Mouse (Mus musculus) lung, embryonic 14.5 days (tissue): ENCODE measurements around the gene Sipa1l3. TPM values are rescaled to one million over a fixed set of nuclear protein-coding genes. Genes with fewer than 3 reads are reported as not detected.

Experiments used
- ATAC-seq: fragments of 200-750 bp; cut with Nextera tagmentation; 2 replicates; pipeline ENCODE4 v1.8.0; 2017; ENCODE audit warnings: mild to moderate bottlenecking, moderate TSS enrichment, moderate library complexity; ENCODE audit not compliant: insufficient read depth
- DNase-seq: peaks from one replicate; pipeline ENCODE4 v3.0.0-alpha.2; 2015
- H3K27ac ChIP-seq: fragments of 300-500 bp; sonication (generic); 2 replicates; pipeline ENCODE4 v1.5.1; 2014; ENCODE audit warnings: low read depth, mild to moderate bottlenecking, moderate library complexity
- H3K27me3 ChIP-seq: fragments of 300-500 bp; sonication (generic); 2 replicates; pipeline ENCODE4 v1.6.1; 2014; ENCODE audit warnings: low read length, control low read depth; ENCODE audit not compliant: insufficient read depth
- H3K36me3 ChIP-seq: fragments of 300-500 bp; sonication (generic); 2 replicates; pipeline ENCODE4 v1.6.1; 2014; ENCODE audit warnings: control low read depth; ENCODE audit not compliant: insufficient read depth
- H3K4me1 ChIP-seq: fragments of 300-500 bp; sonication (generic); 2 replicates; pipeline ENCODE4 v1.6.1; 2014; ENCODE audit warnings: antibody characterized with exemption, control low read depth; ENCODE audit not compliant: insufficient read depth
- H3K4me2 ChIP-seq: fragments of 300-500 bp; sonication (generic); 2 replicates; pipeline ENCODE4 v1.6.1; 2014; ENCODE audit warnings: mild to moderate bottlenecking
- H3K4me3 ChIP-seq: fragments of 300-500 bp; sonication (generic); 2 replicates; pipeline ENCODE4 v1.5.1; 2014; ENCODE audit warnings: low read depth, low read length
- H3K9ac ChIP-seq: fragments of 300-500 bp; sonication (generic); 2 replicates; pipeline ENCODE4 v1.6.1; 2014
- H3K9me3 ChIP-seq: fragments of 300-500 bp; sonication (generic); 2 replicates; pipeline ENCODE4 v1.6.1; 2016; ENCODE audit warnings: low read depth, low read length, control low read depth
- CTCF ChIP-seq: IDR thresholded peaks from 2 replicates; pipeline ENCODE4 v1.5.1; 2016; ENCODE audit warnings: antibody characterized with exemption, low read depth
- WGBS: fragments of 180-500 bp; shearing (Covaris S2); extraction: QIAGEN DNeasy Blood & Tissue Kit; methylation state at CpG from one replicate; pipeline ENCODE4 v1.1.7; 2014; 5-methylcytosine and 5-hydroxymethylcytosine counted together
- polyA plus RNA-seq: library from polyadenylated mRNA; unstranded; fragments of >200 nt; fragmentation: Nextera tagmentation; extraction: Ambion mirVana; gene quantifications from 2 replicates; pipeline ENCODE4 v1.2.1, GENCODE M21; 2014

Gene Sipa1l3
- polyA plus RNA-seq, 1 experiment from 2014 or later = 20.2 TPM

GRCm38 (mm10) chr7:29432180-29432946, 86.1 kb downstream of the Sipa1l3 start:
- no peak overlapping the region for H3K4me3 ChIP-seq
- no peak overlapping the region for H3K9ac ChIP-seq
- DNase-seq = no peak
- no peak for TF ChIP-seq CTCF
- no peak overlapping the region for H3K27ac ChIP-seq
- 50% methylated on average over 15 of the region's 15 CpGs for WGBS
- peaks cover 12% of the 10 kb centered on the region for H3K4me1 ChIP-seq
- H3K27me3 ChIP-seq = no peaks in the 10 kb centered on the region
- no peaks in the 10 kb centered on the region for H3K9me3 ChIP-seq
- H3K4me2 ChIP-seq = no peak overlapping the region
- peak; percentile 44; the same call in 1 of the 2 replicates for ATAC-seq
- H3K36me3 ChIP-seq = no peaks in the 10 kb centered on the region

GRCm38 (mm10) chr7:29430739-29431211, 87.7 kb downstream of the Sipa1l3 start:
- H3K27ac ChIP-seq = no peak overlapping the region
- 23% methylated on average over 6 of the region's 6 CpGs for WGBS

GRCm38 (mm10) chr7:29426056-29426455, 92.4 kb downstream of the Sipa1l3 start:
- Histone ChIP-seq H3K4me3 (no peak overlapping the region), H3K9ac (no peak overlapping the region), H3K9me3 (no peaks in the 10 kb centered on the region), H3K4me2 (no peak overlapping the region), H3K36me3 (no peaks in the 10 kb centered on the region), H3K4me1 (peaks cover 39% of the 10 kb centered on the region), H3K27me3 (no peaks in the 10 kb centered on the region), H3K27ac (peak overlapping the region; percentile 88; the same call in 1 of the 2 replicates)
- DNase-seq (no peak), ATAC-seq (no peak)
- 74% methylated on average over 8 of the region's 8 CpGs for WGBS
- TF ChIP-seq CTCF = 0 out of 2 replicates have a peak, but pooled peaks have one; percentile 4

More at GRCm38 (mm10) chr7:29430739-29431211, 87.7 kb downstream of the Sipa1l3 start:
- Histone ChIP-seq H3K4me2 (no peak overlapping the region), H3K9me3 (no peaks in the 10 kb centered on the region), H3K9ac (no peak overlapping the region), H3K4me3 (no peak overlapping the region), H3K4me1 (peaks cover 7% of the 10 kb centered on the region; the same call in 1 of the 2 replicates), H3K27me3 (no peaks in the 10 kb centered on the region), H3K36me3 (no peaks in the 10 kb centered on the region)
- peak; percentile 59 for DNase-seq
- no peak for TF ChIP-seq CTCF
- peak; percentile 26; the same call in 1 of the 2 replicates for ATAC-seq

GRCm38 (mm10) chr7:29425413-29425827, 93.0 kb downstream of the Sipa1l3 start:
- no peak for TF ChIP-seq CTCF
- H3K9ac ChIP-seq = no peak overlapping the region
- no peak overlapping the region for H3K4me3 ChIP-seq
- ATAC-seq (peak; percentile 68), DNase-seq (peak; percentile 67)
- peak overlapping the region; percentile 88 for H3K27ac ChIP-seq
- peaks cover 35% of the 10 kb centered on the region for H3K4me1 ChIP-seq
- no peaks in the 10 kb centered on the region for H3K9me3 ChIP-seq
- 11% methylated on average over 7 of the region's 7 CpGs for WGBS
- H3K36me3 ChIP-seq = no peaks in the 10 kb centered on the region
- peak overlapping the region; percentile 41 for H3K4me2 ChIP-seq
- H3K27me3 ChIP-seq = no peaks in the 10 kb centered on the region

- Histone ChIP-seq H3K4me2 (peak overlapping the region; percentile 41), H3K4me1 (peaks cover 35% of the 10 kb centered on the region), H3K4me3 (no peak overlapping the region), H3K9ac (no peak overlapping the region), H3K27me3 (no peaks in the 10 kb centered on the region), H3K36me3 (no peaks in the 10 kb centered on the region), H3K27ac (peak overlapping the region; percentile 88), H3K9me3 (no peaks in the 10 kb centered on the region)
- no peak; the same call in none of the 2 replicates for TF ChIP-seq CTCF
- peak; percentile 73 for ATAC-seq
- peak; percentile 94 for DNase-seq
- 1% methylated on average over 5 of the region's 5 CpGs for WGBS
Measured at GRCm38 (mm10) chr7:29424690-29425089, 93.8 kb downstream of the Sipa1l3 start.

- H3K9ac ChIP-seq = no peak overlapping the region
- no peak for TF ChIP-seq CTCF
- peaks cover 43% of the 10 kb centered on the region for H3K4me1 ChIP-seq
- no peak overlapping the region for H3K27ac ChIP-seq
- no peak overlapping the region for H3K4me3 ChIP-seq
- WGBS = 52% methylated on average over 3 of the region's 3 CpGs
- no peaks in the 10 kb centered on the region for H3K36me3 ChIP-seq
- no peak overlapping the region for H3K4me2 ChIP-seq
- H3K27me3 ChIP-seq = no peaks in the 10 kb centered on the region
- H3K9me3 ChIP-seq = no peaks in the 10 kb centered on the region
- ATAC-seq (no peak), DNase-seq (no peak)
Measured at GRCm38 (mm10) chr7:29421909-29422244, 96.6 kb downstream of the Sipa1l3 start.

GRCm38 (mm10) chr7:29421240-29421908, 97.1 kb downstream of the Sipa1l3 start:
- Histone ChIP-seq H3K4me3 (no peak overlapping the region), H3K36me3 (no peaks in the 10 kb centered on the region), H3K4me1 (peaks cover 43% of the 10 kb centered on the region), H3K9ac (no peak overlapping the region), H3K4me2 (no peak overlapping the region), H3K27ac (no peak overlapping the region; the same call in 1 of the 2 replicates), H3K27me3 (no peaks in the 10 kb centered on the region), H3K9me3 (no peaks in the 10 kb centered on the region)
- no peak for DNase-seq
- ATAC-seq = no peak
- 44% methylated on average over 12 of the region's 12 CpGs for WGBS
- TF ChIP-seq CTCF = no peak
